Mouse (Mus musculus) lung, adult 18-20 months (tissue): ENCODE data around the gene Egfr.

ENCODE experiments used
- DNase-seq, 2 experiments: peaks; one replicate each; pipeline ENCODE4 v3.0.0; 2022; ENCODE audit warnings: mixed read lengths in 2 of 2

The Egfr gene

GRCm38 (mm10) chr11:16781604-16782003 lies 29.6 kb downstream of the Egfr start:
- DNase-seq = no peak

- DNase-seq = peak in 1 of 2 experiments; percentile 32
Observed at GRCm38 (mm10) chr11:16783926-16784659, 32.1 kb downstream of the Egfr start.

- peak in 1 of 2 experiments; percentile 41 for DNase-seq
Observed at GRCm38 (mm10) chr11:16792638-16793585, 40.9 kb downstream of the Egfr start.

GRCm38 (mm10) chr11:16795012-16795411 lies 43.0 kb downstream of the Egfr start:
- DNase-seq = peak; percentile 20 to 52

- DNase-seq = no peak
Observed at GRCm38 (mm10) chr11:16795513-16795912, 43.5 kb downstream of the Egfr start.

GRCm38 (mm10) chr11:16797456-16797855 lies 45.5 kb downstream of the Egfr start:
- no peak for DNase-seq

- DNase-seq = peak in 1 of 2 experiments; percentile 47
Observed at GRCm38 (mm10) chr11:16798136-16798535, 46.1 kb downstream of the Egfr start.

GRCm38 (mm10) chr11:16800507-16800906 lies 48.5 kb downstream of the Egfr start:
- DNase-seq = peak; percentile 84 to 90

- DNase-seq = no peak
Observed at GRCm38 (mm10) chr11:16802668-16803067, 50.7 kb downstream of the Egfr start.

GRCm38 (mm10) chr11:16804016-16804415 lies 52.0 kb downstream of the Egfr start:
- no peak for DNase-seq

- no peak for DNase-seq
Observed at GRCm38 (mm10) chr11:16805886-16806285, 53.9 kb downstream of the Egfr start.

GRCm38 (mm10) chr11:16809161-16809967 lies 57.4 kb downstream of the Egfr start:
- DNase-seq = no peak

GRCm38 (mm10) chr11:16810086-16810485 lies 58.1 kb downstream of the Egfr start:
- no peak for DNase-seq

GRCm38 (mm10) chr11:16813298-16813697 lies 61.3 kb downstream of the Egfr start:
- no peak for DNase-seq

- DNase-seq = no peak
Observed at GRCm38 (mm10) chr11:16816414-16816813, 64.4 kb downstream of the Egfr start.

GRCm38 (mm10) chr11:16817336-16818034 lies 65.5 kb downstream of the Egfr start:
- no peak for DNase-seq

GRCm38 (mm10) chr11:16819424-16819823 lies 67.4 kb downstream of the Egfr start:
- no peak for DNase-seq

- DNase-seq = no peak
Observed at GRCm38 (mm10) chr11:16820138-16820537, 68.1 kb downstream of the Egfr start.

- DNase-seq = no peak
Observed at GRCm38 (mm10) chr11:16821668-16822254, 69.8 kb downstream of the Egfr start.

GRCm38 (mm10) chr11:16823830-16824545 lies 72.0 kb downstream of the Egfr start:
- no peak for DNase-seq

GRCm38 (mm10) chr11:16829468-16829867 lies 77.5 kb downstream of the Egfr start:
- no peak for DNase-seq
